Mouse (Mus musculus): Measurements from ENCODE around the gene Lzts2.

Gene Lzts2

GRCm38 (mm10) chr19:45003740-45004516 lies 10.3 kb upstream of the Lzts2 start:
- DNase-seq (ENCODE audit: low read depth), result no peak

DNA sequence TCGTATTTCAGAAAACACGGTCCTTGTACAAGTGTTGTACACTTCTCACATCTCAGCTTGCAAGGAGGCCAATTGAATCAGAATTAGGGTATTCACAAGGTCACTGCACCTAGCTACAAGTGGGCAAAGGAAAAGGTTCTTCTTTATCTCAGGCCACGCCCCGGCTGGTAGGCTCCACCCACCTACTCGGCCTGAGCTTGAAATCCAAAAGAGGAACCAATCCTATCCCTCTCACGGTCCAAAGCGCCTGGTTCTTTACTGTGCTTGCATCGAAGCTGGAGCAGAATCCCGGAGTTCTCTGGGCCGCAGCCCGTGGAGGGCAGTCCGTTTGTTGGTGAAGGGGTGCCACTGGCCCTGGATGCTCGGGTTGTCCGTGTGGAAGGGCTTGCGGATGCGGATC lies 8.8 kb upstream of the Lzts2 start, which contains the start of gene Twnk:
TSS of gene Twnk (plus strand) at position 220 of the 400 bp plus-strand sequence.
- DNase-seq (ENCODE audit: low read depth), result peak; percentile 82

GRCm38 (mm10) chr19:45005957-45006712 lies 8.1 kb upstream of the Lzts2 start, which contains the start of gene Mrpl43:
Gene Mrpl43 (minus strand): TSS chr19:45006442.
- peak; percentile 92 for DNase-seq (ENCODE audit: low read depth)

DNA sequence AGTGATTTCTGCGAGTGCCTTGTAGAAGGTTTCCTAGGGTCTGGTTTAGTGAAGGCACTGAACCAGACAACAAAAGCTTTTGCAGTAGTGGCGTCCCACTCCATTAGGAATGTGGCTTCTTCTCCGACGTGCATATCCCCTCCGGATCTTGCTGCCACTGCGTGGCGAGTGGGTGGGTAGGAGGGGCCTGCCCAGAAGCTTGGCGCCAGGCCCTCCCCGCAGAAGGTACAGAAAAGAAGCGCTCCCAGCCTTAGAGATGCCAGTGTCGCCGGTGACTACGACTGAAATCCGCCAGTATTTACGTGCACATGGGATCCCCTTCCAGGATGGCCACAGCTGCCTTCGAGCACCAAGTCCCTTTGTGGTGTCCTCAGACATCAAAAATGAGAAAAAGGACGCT lies 7.2 kb upstream of the Lzts2 start:
- DNase-seq (ENCODE audit: low read depth), result no peak

DNA sequence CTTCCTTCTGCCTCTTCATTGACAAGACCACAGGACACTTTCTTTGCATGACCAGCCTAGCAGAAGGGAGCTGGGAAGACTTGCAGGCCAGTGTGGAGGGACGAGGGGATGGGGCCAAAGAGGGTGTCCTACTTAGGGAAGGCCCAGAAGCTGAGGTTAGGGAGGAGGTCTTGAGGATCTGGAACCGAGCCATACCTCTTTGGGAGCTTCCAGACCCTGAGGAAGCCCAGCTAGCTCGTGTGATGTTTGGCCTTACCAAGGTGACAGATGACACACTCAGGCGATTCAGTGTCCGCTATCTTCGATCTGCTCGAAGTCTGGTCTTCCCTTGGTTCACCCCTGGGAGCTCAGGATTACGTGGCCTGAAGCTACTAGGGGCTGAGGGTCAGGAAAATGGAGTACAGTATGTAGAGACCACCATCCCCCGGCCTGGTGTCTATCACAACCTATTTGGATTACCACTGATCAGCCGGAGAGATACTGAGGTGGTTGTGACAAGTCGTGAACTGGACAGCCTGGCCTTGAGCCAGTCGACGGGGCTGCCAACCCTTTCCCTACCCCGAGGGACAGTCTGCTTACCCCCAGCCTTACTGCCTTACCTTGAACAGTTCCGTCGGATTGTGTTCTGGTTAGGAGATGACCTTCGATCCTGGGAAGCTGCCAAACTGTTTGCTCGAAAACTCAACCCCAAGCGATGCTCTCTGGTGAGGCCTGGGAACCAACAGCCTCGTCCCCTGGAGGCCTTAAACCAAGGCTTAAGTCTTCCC lies 6.6 kb upstream of the Lzts2 start:
- no peak for DNase-seq (ENCODE audit: low read depth)

DNA sequence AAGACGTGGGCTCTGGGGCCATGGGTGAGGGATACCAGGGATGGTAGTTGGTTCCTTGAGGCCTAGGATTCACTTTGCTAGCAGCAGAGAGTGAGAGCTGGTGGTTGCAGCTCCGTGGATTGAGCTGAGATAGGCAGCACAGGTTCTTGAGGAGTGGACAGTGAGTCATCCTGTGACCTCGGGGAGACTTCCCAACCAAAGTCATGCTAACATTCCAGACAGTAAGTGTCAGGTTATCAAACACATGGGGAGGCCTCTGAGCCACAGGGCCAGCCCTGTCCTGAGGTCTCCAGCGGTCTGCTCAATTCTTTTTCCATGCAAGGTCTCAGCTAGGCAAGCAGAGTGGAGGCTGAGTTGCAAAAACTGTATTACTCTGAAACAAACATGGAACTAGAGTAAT lies 3.6 kb upstream of the Lzts2 start:
- no peak for DNase-seq (ENCODE audit: low read depth)

- no peak for DNase-seq (ENCODE audit: low read depth)
Observed at GRCm38 (mm10) chr19:45012219-45012618, 2.0 kb upstream of the Lzts2 start.

- DNase-seq (ENCODE audit: low read depth), result no peak
Observed at GRCm38 (mm10) chr19:45012636-45013035, 1.6 kb upstream of the Lzts2 start.

- no peak for DNase-seq (ENCODE audit: low read depth)
Observed at GRCm38 (mm10) chr19:45013581-45014225, 511 bp upstream of the Lzts2 start.

GRCm38 (mm10) chr19:45014981-45015402 lies 778 bp downstream of the Lzts2 start:
- DNase-seq (ENCODE audit: low read depth), result no peak

- DNase-seq (ENCODE audit: low read depth), result no peak
Observed at GRCm38 (mm10) chr19:45015518-45016281, 1.5 kb downstream of the Lzts2 start.

DNA sequence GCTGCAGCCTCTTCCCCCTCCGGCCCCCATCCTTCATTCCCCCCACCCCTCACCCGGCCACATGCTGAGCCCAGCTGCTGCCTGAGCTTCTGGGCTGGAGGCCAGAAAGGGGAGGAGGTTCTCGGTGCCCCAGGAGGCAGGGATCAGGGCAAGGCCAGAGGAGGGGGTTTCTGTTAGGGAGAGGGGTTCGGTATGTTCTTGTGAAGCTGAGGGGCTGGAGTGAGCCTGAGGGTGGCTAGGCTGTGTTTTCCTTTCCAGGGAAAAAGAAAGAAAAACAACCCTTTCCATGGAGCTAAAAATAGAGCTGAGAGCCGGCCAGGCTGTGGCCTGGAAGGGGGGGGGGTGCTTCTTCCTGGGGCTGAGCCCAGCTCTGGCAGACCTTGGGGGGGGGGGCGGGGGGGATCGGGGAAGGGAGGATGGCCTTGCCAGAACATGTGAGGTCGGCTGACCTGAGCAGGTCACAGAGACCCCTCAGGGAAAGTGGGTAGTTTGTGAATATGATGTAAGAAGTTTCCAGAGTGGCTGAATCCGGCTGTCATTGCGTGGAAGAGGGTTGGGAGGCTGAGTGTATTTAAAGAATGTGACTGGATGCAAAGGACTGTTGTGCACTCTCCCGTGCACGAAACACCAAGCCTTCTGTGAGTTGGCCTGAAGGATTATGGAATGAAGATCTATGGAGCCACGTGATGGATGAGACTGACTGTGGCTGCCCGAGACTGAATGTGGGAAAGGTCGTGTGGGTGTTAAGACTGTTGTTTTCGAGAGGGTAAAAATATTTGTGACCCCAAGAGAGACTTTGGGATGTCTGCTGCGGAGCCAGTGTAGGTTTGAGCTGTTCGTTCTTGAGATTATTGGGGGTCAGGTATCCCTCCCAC lies 2.4 kb downstream of the Lzts2 start:
- no peak for DNase-seq (ENCODE audit: low read depth)

- DNase-seq (ENCODE audit: low read depth), result no peak
Observed at GRCm38 (mm10) chr19:45017216-45017771, 3.1 kb downstream of the Lzts2 start.

- no peak for DNase-seq (ENCODE audit: low read depth)
Observed at GRCm38 (mm10) chr19:45017909-45018308, 3.7 kb downstream of the Lzts2 start.

DNA sequence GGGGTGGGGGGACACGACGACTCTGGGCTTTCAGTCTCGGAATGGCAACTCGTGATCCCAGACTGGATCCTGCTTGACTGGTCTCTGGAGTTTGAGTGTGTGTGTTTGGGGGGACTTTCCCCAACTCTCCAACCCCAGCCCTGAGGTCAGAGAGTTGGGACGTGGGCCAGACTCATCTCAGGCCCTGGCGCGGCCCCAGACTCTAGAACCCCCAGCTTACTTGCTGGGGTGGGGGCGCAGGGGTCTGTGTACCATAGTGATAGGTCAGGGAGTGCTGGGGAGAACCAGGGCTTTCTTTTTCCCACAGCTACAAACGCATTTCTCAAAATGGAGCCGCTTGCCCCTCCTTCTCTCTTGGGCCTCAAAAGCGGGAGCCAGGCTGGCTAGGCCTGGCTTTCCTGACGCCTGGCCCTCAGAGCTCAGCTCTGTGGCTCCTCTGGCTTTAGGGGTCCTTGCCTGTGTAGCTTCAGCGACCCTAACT lies 4.2 kb downstream of the Lzts2 start:
- no peak for DNase-seq (ENCODE audit: low read depth)

GRCm38 (mm10) chr19:45020348-45020747 lies 6.1 kb downstream of the Lzts2 start:
- DNase-seq (ENCODE audit: low read depth), result no peak

DNA sequence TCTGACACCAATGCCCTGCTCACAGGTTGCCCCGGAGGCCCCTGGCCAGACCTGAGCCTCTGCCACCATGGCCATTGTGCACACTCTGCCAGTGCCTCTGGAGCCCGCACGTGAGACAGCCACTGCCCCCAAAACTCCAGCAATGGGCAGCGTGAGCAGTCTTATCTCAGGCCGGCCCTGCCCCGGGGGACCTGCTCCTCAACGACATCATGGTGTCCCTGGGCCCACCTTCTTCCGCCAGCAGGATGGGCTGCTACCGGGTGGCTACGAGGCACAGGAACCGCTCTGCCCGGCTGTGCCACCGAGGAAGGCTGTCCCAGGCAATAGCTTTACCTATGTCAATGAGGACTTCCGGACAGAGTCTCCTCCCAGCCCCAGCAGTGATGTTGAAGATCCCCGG lies 7.1 kb downstream of the Lzts2 start:
- no peak for DNase-seq (ENCODE audit: low read depth)

- DNase-seq (ENCODE audit: low read depth), result no peak
Observed at GRCm38 (mm10) chr19:45023993-45024392, 9.8 kb downstream of the Lzts2 start.

GRCm38 (mm10) chr19:45024775-45025174 lies 10.6 kb downstream of the Lzts2 start:
- no peak for DNase-seq (ENCODE audit: low read depth)
